Mouse (Mus musculus) thymus, postnatal 0 days (tissue): Measurements from ENCODE around the gene Slc25a26. TPM values are rescaled to one million over a fixed set of nuclear protein-coding genes. Genes with fewer than 3 reads are reported as not detected.
"Not testable (repeated sequence)": the region's sequence is repeated elsewhere in the genome, so short reads cannot be mapped to it uniquely, and the experiment has no call there.

ENCODE experiments used
- DNase-seq: peaks from one replicate; pipeline ENCODE4 v3.0.0-alpha.2; 2015; ENCODE audit warnings: low spot score
- polyA plus RNA-seq: library from polyadenylated mRNA; unstranded; fragments of >200 nt; fragmentation: Nextera tagmentation; extraction: Ambion mirVana; gene quantifications from 2 replicates; pipeline ENCODE4 v1.2.1, GENCODE M21; 2015

Slc25a26 gene
- polyA plus RNA-seq, 1 experiment from 2014 or later, result 9.3 TPM

DNA sequence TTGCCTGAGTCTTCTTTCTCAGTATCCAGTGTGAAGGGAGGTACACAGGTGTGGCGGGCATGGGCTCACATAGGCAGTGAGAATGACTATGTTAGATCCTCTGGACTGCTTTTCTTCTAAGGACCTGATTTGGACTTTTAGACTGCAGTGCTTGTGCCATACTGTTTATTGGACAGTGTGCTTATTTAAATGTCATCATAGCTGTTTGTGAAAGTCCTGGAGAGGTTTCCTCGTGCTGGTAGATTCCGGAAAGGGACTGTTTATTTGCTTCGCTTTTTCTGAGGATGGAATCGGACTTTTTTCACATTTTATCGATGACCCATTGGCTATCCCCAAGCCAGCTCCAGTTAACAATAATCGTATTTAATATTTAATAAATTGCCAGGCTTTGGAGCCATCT lies 50.7 kb downstream of the Slc25a26 start:
- no peak for DNase-seq

DNA sequence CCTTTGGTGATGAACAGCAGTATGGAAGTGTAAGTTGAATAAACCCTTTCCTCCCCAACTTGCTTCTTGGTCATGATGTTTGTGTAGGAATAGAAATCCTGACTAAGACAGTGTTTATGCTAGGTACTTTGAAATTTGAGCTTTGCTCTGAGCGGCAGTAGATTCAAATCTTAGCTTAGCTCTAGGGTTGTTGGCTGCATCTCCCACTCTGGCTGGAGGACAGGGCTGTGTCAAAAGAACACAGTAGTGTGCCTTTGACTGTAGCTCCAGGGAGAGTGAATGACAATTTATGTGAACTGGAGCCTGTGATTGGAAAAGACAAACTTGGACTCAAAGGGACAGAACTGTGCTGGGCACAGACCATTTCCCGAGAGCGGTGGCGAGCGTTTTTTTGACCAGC lies 53.0 kb downstream of the Slc25a26 start:
- DNase-seq, result no peak

DNA sequence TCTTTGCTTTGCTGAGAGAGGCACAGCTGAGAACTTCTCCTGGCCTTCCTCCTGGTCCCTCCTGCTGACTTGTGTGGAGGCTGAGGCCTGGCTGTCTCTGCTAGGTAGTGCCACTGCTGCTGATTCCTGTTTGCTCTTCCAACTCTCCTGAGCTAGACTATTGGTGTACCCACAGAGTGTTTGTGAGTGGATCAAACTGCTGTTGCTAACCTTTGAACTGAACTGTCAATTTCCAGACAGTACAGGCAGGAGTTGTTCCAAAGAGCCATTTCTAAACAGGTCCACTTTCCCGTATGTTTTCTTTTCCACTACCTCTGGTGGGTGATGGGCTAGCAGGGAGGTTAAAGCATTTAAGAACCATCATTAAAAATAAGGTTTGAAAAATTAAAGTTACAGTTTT lies 58.5 kb downstream of the Slc25a26 start:
- not testable (repeated sequence) for DNase-seq

DNA sequence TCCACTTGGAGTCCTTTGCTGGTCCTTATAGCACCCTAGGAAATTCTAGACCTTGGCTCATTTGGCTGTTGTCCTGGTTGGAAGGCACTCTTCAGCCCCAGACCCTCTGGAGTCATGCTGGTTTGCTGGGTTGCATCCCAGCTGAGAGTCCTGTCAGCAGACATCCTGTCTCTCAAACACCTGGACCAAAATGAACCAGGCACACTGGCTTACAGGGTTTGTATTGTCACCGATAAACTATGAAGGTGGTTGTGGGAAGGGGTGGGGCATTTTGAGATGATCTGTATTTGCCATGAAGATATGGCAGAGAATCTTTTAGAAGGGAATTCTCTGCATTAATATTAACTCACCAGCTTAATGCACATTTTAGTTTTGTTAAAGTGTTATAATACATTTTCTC lies 60.8 kb downstream of the Slc25a26 start:
- DNase-seq, result no peak

DNA sequence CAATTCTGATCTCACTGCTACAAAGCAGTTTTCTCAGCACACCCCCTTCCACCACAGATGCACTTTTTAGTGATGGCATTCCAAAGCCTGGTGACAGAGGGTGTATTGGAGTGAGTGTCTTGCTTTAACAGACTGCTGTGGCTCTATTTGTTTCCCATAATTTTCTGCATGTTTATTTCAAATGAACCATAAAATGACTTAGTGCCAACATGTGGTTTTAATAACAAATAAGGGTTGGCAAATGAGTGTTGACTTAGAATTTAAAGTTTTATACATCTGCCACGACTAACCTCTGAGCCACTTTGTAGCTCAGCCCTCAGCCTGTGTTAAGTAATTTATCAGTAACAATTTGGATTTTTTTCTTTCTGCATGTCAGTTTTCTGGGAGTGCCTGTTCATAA lies 61.2 kb downstream of the Slc25a26 start:
- no peak for DNase-seq

DNA sequence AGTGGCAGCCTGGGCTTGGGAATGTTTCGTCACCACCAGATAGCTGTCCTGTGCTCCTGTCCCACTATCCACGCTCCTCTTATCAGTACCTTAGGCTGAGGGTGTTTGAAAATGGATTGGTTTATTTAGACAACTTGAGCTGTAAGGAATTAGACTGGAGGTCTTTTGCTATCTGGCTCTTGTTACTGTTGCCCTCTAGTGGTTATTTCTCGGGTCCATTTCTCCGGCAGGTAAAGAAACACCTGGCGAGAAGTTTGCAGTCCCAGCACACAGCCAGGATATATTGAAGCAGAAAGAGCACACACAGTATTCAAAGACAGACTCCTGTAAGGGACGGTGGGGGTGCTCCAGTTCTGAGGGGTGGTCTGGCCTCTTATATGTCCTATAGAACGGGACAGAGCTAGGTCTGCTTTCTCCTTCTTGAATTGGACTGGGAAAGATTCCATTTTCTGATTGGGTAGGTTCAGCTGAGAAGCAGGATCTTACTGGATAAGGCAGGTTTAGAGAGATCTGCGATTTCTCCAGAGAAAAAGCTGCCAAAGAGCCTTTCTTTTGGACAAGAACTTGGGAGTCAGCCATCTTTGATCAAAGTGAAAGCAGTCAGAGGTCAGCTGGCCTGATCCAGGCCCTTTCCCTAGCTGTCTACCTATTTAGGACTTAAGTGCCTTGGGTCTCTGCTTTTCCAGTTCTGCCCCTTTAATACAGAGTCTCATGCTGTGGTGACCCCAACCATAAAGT lies 63.2 kb downstream of the Slc25a26 start:
- DNase-seq, result no peak

DNA sequence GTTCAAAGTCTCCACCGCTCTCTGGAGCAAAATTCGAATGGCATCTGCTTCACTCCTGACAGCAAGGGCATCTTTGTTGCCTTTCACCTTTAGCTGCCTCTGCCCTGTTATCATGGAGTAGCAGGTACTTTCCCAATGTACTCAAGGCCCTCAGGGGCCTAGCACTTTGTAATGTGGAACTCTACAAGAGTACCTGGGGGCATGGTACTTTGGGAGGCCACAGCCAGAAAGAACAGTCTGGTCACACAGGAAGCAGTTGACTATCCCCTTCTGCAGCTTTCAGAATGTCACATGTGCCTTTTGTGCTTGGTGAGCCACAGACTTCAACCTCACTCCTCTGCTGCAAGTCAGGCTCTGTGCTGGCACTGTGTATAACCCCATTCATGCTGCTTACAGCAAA lies 65.6 kb downstream of the Slc25a26 start:
- no peak for DNase-seq

DNA sequence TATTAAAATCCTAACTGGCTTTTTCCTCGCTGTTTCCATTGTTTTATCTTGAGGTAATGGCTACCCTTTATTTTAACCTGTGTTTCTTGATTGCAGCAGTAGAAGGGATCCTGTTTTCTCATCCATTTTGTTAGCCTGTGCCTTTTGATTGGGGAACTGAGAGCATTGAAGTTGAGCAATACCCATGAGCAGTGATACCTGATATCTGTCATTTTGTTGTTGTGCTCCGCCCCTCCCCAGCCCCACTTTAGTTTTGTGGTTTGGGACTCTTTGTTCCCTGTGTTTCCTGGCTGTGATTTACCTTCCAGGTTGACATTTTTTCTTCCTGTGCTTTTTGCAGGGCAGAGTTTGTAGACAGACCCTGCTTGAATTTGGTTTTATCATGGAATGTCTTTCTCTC lies 67.9 kb downstream of the Slc25a26 start:
- no peak for DNase-seq

DNA sequence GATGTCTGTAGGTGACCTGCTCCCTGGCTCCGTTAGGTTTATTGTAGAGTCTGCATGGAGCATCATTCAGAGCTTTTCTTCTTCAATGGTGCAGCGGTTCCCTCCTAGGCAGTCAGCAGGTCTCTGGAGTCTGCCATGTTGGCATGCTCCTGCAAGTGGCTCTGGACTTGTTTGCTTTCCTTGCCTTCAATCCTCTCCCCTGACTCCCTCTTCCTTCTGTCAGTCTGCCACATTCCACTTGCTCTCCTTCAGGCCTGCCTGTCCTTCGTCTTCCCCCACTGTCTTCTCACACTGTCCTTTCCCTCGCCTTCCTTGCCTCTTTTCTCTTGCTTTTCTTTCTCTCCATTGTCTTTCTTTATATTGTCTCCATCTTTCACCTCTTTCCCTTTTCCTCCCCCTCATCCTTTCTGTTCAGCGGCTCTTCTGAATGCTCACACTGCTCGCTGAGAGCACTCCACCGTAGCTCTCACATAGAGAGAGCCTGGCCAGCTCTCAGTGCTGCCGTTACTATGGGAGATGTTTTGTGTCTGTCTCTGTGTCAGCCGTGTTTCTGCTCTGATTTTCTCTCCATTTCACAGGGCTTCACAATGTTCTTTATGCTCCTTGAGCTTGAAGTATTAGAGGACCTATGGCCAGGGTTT lies 75.5 kb downstream of the Slc25a26 start:
- DNase-seq, result no peak

DNA sequence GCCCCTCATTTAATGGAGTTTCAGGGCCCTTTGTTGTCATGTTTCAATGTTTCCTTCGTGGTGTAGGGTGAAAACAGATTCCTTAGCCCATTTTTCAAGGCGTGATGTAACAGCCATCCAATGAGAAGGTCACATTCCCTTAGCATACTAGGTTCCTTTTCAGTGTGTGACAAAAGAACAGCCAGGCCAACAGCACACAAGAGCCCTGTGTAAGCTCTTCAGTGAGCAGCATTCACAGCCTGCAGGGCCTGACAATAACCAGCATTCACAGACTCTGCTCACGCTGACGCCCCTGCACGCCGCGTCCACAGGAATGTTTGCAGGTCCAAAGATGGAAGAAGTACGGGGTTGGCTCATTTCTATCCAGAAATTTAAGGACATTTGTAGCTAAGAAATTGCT lies 77.9 kb downstream of the Slc25a26 start:
- no peak for DNase-seq

DNA sequence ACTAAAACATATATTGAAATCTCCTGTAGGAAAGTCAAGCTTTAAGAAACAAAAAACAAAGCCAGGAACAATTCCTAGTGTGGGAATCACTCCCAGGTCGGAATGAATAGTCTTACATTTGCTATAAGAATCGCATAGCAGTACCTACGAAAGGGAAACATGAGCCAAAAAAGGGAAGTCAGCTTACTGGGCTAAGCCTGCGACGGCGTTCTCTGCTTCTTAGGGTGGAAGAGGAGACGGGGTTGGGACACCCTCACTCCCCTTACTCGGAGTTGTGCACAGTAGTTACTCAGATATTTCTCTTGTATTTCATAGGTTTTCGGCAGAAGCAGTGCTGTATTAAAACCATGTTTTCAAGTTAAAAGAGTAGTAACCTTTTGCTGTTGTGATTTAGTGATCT lies 81.9 kb downstream of the Slc25a26 start:
- DNase-seq, result no peak

DNA sequence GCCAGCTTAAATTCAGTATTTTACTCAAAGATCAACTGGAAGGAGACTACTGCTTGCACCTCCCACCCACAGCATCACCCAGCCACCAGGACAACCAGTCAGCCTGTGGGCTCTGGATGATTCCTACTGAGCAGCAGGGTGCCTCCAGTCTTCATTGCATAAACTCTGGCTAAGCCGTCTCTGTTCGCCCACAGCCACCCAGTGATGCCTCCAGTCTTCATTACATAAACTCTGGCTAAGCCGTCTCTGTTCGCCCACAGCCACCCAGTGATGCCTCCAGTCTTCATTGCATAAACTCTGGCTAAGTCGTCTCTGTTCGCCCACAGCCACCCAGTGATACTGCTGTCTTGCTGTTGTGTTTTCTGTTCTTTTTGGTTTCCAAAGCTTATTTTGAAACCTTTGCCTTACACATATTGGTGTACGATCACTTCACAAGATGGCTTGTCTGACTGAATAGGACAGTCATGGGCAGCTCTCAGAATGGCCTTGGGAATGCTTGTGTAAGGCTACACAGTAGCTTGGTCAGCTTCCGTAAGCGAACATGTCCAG lies 84.1 kb downstream of the Slc25a26 start:
- no peak for DNase-seq

DNA sequence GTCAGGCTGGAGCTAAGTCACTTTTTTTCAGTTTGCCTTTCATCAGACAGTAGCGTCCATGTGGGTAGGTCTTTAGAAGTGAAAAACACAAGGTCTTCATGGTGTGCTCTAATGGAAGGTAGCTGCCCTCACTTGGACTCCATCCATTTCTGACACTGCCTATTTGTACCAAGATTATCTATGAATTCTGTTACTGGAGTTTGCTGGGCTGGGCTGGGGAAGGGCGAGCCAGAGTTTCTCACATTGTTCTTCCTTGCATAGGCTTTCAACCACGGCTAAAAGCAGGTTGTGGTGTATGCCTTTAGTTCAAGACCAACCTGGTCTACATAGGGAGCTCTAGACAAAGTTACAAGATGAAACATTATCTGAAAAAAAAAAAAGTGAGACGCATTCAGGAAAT lies 84.8 kb downstream of the Slc25a26 start:
- DNase-seq, result no peak

DNA sequence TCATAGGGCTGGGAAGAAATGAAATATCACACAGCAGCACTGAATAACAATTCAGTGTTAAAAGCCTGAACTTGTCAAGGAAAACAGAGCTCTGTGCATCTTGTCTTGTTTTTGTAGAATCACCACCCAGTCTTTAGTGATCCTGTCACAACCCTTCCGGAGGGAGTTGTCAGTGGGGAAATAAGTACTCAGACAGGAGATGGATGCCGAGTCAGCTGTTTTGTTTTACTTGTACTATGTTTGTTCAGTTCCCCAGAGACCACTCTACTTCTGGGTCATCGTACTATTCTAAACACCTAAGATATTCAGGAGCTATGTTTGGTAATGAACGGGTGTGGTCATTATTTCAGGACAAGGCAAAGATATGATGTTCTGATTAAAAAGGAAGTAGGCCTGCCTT lies 88.2 kb downstream of the Slc25a26 start:
- no peak for DNase-seq

DNA sequence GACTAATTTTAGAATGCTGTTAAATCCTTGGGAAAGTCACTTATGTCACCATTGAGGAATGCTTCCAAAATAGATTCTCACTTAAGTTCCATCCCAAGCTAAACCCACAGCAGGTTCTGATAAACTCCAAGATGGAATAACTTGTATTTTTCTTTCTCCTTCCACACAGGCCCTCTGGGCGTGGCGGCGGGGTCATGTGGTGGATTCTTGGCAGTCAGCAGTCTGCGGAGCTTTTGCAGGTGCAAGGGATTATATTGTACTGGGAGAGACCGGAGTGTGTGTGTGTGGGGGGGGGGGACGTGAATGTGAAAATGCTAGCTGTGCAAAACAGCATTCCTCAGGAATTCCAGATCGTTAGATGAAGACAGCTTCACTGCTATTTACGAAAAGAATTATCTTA lies 92.1 kb downstream of the Slc25a26 start:
- no peak for DNase-seq

DNA sequence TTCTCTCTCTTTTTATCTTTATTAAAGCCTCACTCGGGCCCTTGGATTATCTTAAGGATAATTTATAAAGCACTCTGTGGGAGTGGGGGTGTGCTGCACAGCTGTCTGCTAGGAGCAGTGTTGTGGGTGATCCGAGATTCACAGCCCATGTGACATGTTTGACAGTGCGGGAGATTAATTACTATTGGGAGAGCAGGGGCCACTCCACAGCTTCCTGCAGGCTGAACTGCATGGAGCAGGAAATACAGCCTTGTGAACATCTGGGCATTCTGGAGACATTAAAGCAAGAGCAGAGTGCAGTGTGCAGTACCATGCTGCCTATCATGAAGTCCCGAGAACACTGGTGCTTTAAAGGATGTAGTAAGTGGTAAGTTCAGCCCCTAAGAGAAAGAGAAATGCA lies 92.6 kb downstream of the Slc25a26 start:
- DNase-seq, result no peak

DNA sequence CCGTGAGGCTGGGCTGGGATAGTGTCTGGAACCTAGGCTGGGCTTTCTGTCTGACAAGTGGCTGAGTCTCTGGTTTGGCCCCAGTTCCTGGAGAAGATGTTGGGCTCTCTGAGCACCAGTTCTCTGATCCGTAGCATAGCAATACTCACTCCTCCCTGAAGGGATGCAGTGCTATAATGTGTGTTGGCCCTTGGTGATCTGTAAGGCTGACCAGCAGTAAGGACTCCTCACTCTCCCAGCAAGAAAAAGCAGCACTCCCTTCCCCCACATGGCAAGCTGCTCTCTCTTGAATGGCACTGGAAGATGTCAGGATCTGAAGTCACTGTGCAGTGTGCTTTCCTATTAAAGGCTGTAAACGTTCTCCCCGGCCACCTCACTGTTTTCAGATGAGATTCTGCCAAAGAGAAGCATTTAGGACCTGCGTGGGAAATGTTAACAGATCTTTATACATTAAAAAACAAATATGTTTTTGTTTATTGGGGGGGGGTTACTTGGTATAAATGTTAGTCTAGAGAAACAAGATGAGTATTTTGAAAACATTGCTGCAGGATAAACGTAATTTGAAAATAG lies 94.0 kb downstream of the Slc25a26 start:
- no peak for DNase-seq

DNA sequence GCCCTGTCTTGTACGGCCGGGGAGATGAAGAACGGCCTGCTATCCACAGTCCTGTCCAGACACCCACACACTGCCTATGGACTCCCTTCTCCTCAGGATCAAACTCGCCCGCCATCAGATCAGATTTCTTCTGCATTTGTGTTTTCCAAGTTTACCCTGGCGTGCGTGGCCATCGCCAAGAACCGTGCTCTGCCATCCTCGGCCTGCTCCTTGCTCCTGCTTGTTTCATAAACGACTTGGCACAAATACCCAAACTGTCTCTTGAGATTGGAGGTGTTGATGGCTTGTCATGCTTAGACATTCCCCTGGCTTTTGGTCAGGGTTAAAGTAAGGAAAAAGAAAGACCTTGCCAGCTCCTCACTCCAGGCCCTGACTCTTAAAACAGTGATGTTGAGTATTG lies 94.6 kb downstream of the Slc25a26 start:
- no peak for DNase-seq

DNA sequence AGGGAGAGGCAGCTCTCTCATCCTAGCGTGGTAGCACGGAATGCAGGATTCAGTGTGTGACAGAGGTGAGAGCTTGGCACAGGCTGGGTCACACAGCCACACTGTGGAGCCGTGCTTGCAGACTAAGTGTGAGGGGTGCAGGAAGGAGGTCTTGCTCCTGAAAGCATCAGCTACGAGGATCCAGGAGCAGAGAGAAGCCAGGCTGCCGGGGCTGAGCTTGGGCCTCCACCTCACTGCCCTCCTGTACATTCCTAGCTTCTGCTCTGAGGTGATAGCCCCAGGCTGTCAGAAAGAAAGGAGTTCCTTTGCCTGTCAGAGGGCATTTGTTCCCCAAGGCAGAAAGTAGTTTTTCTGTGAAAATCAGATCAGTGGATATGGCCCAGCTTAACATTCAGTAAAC lies 95.1 kb downstream of the Slc25a26 start:
- no peak for DNase-seq

DNA sequence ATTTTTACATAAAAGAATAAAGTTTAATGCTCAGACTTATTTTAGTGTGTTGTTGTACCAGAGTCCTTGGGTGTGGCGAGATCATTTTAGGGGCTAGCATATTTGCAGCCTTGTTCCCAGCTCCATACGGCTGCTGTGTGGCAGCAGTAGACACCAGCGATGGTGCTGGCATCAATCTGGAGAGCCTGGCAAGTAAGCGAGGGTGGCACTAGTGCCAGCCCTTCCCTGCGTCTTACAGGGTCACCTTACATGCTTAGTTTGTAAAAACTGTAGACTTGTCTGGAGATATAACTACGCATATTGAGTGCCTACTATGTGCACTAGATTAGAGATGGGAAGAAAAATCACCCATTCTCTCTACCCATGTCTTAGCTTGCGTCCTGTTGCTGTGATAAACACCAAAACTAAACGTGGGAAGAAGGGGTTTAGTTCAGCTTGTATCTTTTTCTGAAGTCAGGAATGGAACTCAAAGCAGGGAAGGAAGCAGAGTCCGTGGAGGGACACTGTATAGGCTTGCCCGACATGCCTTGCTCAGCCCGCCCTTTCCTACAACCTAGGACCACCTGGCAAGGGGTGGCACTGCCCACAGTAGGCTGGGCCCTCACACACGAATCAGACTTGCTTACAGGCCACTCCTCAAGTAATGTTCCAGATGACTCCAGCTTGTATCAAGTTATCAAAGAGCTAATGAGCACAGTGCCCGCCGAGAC lies 96.1 kb downstream of the Slc25a26 start:
- DNase-seq, result no peak

DNA sequence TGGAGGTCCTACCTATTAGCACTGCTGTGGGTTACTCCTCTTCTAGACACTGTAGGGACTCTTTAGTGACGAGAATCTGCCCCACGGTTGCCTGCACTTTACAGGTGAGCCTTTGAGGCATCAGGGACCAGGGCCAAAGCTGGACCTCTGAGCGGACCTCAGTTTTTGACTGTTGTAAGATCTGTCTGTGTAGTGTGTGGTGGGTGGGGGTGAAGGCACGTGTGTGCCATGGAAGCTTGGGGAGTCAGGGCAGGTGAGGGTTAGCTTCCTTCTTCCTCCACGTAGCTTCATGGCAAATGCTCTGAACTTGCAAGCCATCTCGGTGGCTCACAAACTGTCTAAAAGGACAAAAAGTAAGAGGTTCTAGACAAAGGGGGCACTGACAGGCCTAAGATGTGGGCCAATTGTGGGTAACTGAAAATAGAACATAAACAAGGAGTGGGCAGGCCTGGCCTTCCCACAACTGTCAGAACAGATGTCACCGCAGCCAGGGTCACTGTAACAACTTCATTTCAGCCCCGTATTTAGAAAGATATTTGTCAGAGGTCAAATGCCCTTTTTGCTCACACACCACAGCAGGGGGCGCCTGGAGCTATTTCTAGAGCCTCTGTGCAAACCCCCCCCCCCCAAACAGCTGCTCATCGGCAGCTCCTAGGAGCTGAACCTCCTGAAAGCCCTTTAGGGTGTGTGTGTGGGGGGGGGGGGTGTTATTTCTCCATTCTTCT lies 96.8 kb downstream of the Slc25a26 start:
- peak; percentile 42 for DNase-seq
